Mouse (Mus musculus) adrenal gland, postnatal 4 days (tissue): Measurements from ENCODE around the gene Best2. TPM values are rescaled to one million over a fixed set of nuclear protein-coding genes. Genes with fewer than 3 reads are reported as not detected.

Source experiments
- DNase-seq, 2 experiments: peaks; one replicate each; pipeline ENCODE4 v3.0.0; 2021 to 2022; ENCODE audit warnings: low spot score in 2 of 2, mixed read lengths in 2 of 2
- microRNA-seq: library from miRNA; unstranded; fragments of <30 nt; microRNA quantifications from one replicate; pipeline ENCODE4 v1.2.0, GENCODE M21; 2021
- total RNA-seq, 2 experiments: library from RNA; stranded (reverse); gene quantifications; 2 replicates each; pipeline ENCODE4 v1.2.3; 2021

The Best2 gene
- total RNA-seq, 2 experiments from 2014 or later = not detected

- DNase-seq = no peak
Measured at GRCm38 (mm10) chr8:84970135-84970790, 44.1 kb downstream of the Best2 start.

GRCm38 (mm10) chr8:84969241-84970134, 44.8 kb downstream of the Best2 start, which contains the start of the genes Gm49661, Prdx2 and Rnaseh2a:
Gene Gm49661 (minus strand): TSS chr8:84969433.
Gene Prdx2 (plus strand): TSS chr8:84969587.
Gene Rnaseh2a (minus strand): TSS chr8:84969767.
- DNase-seq = peak; percentile 61 to 70

- DNase-seq = no peak
Measured at GRCm38 (mm10) chr8:84968650-84969049, 45.7 kb downstream of the Best2 start.

- DNase-seq = no peak
Measured at GRCm38 (mm10) chr8:84967532-84968304, 46.6 kb downstream of the Best2 start.

GRCm38 (mm10) chr8:84966603-84967002, 47.7 kb downstream of the Best2 start:
- no peak for DNase-seq

GRCm38 (mm10) chr8:84965731-84966291, 48.5 kb downstream of the Best2 start:
- peak; percentile 69 to 80 for DNase-seq

- DNase-seq = no peak
Measured at GRCm38 (mm10) chr8:84963952-84964351, 50.4 kb downstream of the Best2 start.

- no peak for DNase-seq
Measured at GRCm38 (mm10) chr8:84959811-84960210, 54.5 kb downstream of the Best2 start.

Small RNA genes lying within 50 kb of the gene (microRNA-seq; reads per million reads assigned to microRNA genes)
- 2.6 reads per million, percentile 2 among the genes with 10 or more reads in this experiment for gene Mir7070

Other genes starting within 250 kb of the Best2 start
- gene Nfix, start 214.2 kb downstream of the Best2 start, total RNA-seq = 100 to 1,000 TPM; 134 to 137 TPM
- 1 to 10 TPM; 5.7 to 6.7 TPM for gene Dand5, start 191.7 kb downstream of the Best2 start, total RNA-seq
- 10 to 100 TPM; 46.9 to 48.0 TPM for gene Gadd45gip1, start 183.0 kb downstream of the Best2 start, total RNA-seq
- gene Rad23a, start 173.9 kb downstream of the Best2 start, total RNA-seq = 10 to 100 TPM; 86.4 to 93.8 TPM
- gene Calr, start 167.6 kb downstream of the Best2 start, total RNA-seq = 100 to 1,000 TPM; 480 to 531 TPM
- 10 to 100 TPM; 61.0 to 63.6 TPM for gene Farsa, start 157.5 kb downstream of the Best2 start, total RNA-seq
- gene Syce2, start 142.4 kb downstream of the Best2 start, total RNA-seq = 10 to 100 TPM; 20.0 to 22.5 TPM
- gene Gcdh, start 120.6 kb downstream of the Best2 start, total RNA-seq = 10 to 100 TPM; 55.0 to 56.0 TPM
- gene Klf1, start 112.6 kb downstream of the Best2 start, total RNA-seq = 1 to 10 TPM; 2.7 to 6.8 TPM
- gene Dnase2a, start 106.0 kb downstream of the Best2 start, total RNA-seq = 10 to 100 TPM; 10.4 to 11.5 TPM
- gene Mast1, start 77.2 kb downstream of the Best2 start, total RNA-seq = 1 to 10 TPM; 8.3 to 8.5 TPM
- gene Rtbdn, start 67.5 kb downstream of the Best2 start, total RNA-seq = under 1 TPM; 0.23 to 0.31 TPM
- gene Gm49661, start 45.1 kb downstream of the Best2 start, total RNA-seq = not detected
- 100 to 1,000 TPM; 617 to 655 TPM for gene Prdx2, start 44.9 kb downstream of the Best2 start, total RNA-seq
- 100 to 1,000 TPM; 122 to 138 TPM for gene Rnaseh2a, start 44.8 kb downstream of the Best2 start, total RNA-seq
- 10 to 100 TPM; 26.1 to 28.9 TPM for gene Junb, start 35.8 kb downstream of the Best2 start, total RNA-seq
- gene Hook2, start 23.9 kb downstream of the Best2 start, total RNA-seq = 10 to 100 TPM; 10.6 to 13.8 TPM
- 10 to 100 TPM; 77.7 to 83.2 TPM for gene Asna1, start 10.8 kb upstream of the Best2 start, total RNA-seq
- gene Trir, start 12.3 kb upstream of the Best2 start, total RNA-seq = 100 to 1,000 TPM; 179 to 188 TPM
- 10 to 100 TPM; 70.8 to 86.8 TPM for gene Tnpo2, start 22.4 kb upstream of the Best2 start, total RNA-seq
- gene Fbxw9, start 45.5 kb upstream of the Best2 start, total RNA-seq = 10 to 100 TPM; 36.5 to 39.8 TPM
- gene Gm5741, start 53.5 kb upstream of the Best2 start, total RNA-seq = not detected
- 10 to 100 TPM; 43.0 to 48.2 TPM for gene Dhps, start 57.2 kb upstream of the Best2 start, total RNA-seq
- gene Wdr83os, start 66.2 kb upstream of the Best2 start, total RNA-seq = 10 to 100 TPM; 77.8 to 80.6 TPM
- gene Wdr83, start 66.8 kb upstream of the Best2 start, total RNA-seq = 10 to 100 TPM; 31.2 to 33.8 TPM
- 10 to 100 TPM; 69.1 to 69.2 TPM for gene Man2b1, start 68.7 kb upstream of the Best2 start, total RNA-seq
- gene Zfp791, start 108.6 kb upstream of the Best2 start, total RNA-seq = 1 to 10 TPM; 3.7 to 4.3 TPM
- not detected for gene Cks1brt, start 137.4 kb upstream of the Best2 start, total RNA-seq
- gene Olfr371, start 211.5 kb upstream of the Best2 start, total RNA-seq = not detected